Mouse (Mus musculus) neural tube, embryonic 13.5 days (tissue): Measurements from ENCODE around the gene Klc4. TPM values are rescaled to one million over a fixed set of nuclear protein-coding genes. Genes with fewer than 3 reads are reported as not detected.

ENCODE experiments used
- ATAC-seq: fragments of 200-750 bp; cut with Nextera tagmentation; 2 replicates; pipeline ENCODE4 v1.8.0; 2017; ENCODE audit warnings: low read depth, mild to moderate bottlenecking, moderate TSS enrichment, moderate library complexity
- H3K27ac ChIP-seq: fragments of 300-500 bp; sonication (generic); replicated peaks from 2 replicates; pipeline ENCODE4 v1.5.1; 2015; ENCODE audit warnings: moderate library complexity, mild to moderate bottlenecking, inconsistent platforms
- H3K27me3 ChIP-seq: fragments of 300-500 bp; sonication (generic); 2 replicates; pipeline ENCODE4 v1.6.1; 2015; ENCODE audit warnings: mild to moderate bottlenecking, inconsistent platforms
- H3K36me3 ChIP-seq: fragments of 300-500 bp; sonication (generic); 2 replicates; pipeline ENCODE4 v1.6.1; 2015; ENCODE audit warnings: mild to moderate bottlenecking, inconsistent platforms
- H3K4me1 ChIP-seq: fragments of 300-500 bp; sonication (generic); replicated peaks from 2 replicates; pipeline ENCODE4 v1.6.1; 2015; ENCODE audit warnings: inconsistent platforms
- H3K4me2 ChIP-seq: fragments of 300-500 bp; sonication (generic); 2 replicates; pipeline ENCODE4 v1.6.1; 2015; ENCODE audit warnings: inconsistent platforms, mild to moderate bottlenecking, moderate library complexity
- H3K4me3 ChIP-seq: fragments of 300-500 bp; sonication (generic); 2 replicates; pipeline ENCODE4 v1.5.1; 2015; ENCODE audit warnings: mild to moderate bottlenecking, inconsistent platforms
- H3K9ac ChIP-seq: fragments of 300-500 bp; sonication (generic); 2 replicates; pipeline ENCODE4 v1.6.1; 2015; ENCODE audit warnings: moderate library complexity, mild to moderate bottlenecking, inconsistent platforms
- H3K9me3 ChIP-seq: fragments of 300-500 bp; sonication (generic); 2 replicates; pipeline ENCODE4 v1.6.1; 2016; ENCODE audit warnings: inconsistent platforms
- whole genome bisulfite sequencing: fragments of 180-500 bp; shearing (Covaris S2); methylation state at CpG from one replicate; pipeline ENCODE4 v1.1.7; 2015; 5-methylcytosine and 5-hydroxymethylcytosine counted together
- polyA plus RNA-seq: library from polyadenylated mRNA; unstranded; fragments of >200 nt; fragmentation: Nextera tagmentation; extraction: Ambion mirVana; gene quantifications from 2 replicates; pipeline ENCODE4 v1.2.1, GENCODE M21; 2015

Gene Klc4
- polyA plus RNA-seq, 1 experiment from 2014 or later = 45.3 TPM

DNA sequence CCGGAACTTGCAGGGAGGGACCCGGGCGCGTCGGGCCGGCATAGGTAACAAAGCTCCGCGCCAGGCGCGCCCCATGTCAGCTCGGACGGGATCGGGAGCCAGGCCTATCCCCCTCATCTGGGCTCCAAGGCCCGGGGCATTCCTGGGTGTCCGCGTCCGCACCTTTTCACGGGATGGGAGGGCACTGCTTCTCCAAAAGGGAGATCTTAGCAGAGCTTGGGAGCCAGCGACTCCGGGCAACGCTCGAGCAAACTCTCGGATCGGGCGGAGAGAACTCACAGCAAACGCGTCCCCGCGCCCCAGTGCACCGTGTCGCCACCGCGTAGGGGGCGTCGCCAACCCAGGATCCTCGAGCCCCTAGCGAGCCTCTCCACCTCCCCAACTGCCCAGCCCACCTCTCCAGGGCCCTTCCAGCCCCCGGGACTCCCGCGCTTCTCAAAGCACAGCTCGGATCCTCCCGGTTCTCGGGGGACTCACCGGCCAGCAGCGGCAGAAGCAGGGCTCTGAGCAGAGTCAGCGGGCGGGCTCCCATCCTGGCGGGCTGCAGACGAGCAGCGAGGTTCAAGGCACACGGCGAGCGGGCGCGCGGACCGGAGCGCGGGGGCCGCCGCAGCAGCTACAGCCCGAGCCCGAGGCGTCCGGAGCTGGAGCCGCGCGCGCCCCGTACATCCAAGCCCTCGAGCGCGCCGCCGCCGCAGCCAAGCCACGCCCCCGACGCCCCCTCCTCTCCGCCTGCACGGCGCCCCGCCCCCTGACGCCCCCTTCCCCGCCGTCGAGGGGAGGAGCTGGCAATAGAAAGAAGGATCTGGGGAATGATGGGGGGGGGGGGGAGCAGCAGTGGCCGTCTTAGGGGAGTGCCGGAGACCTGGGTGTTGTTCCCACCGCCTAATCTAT lies 16.8 kb downstream of the Klc4 start, which contains the start of gene Ptk7:
Gene Ptk7 (minus strand): TSS at position 714 of the 894 bp plus-strand sequence.
- H3K4me3 ChIP-seq = peak within 1 kb of the TSS; percentile 98
- H3K27me3 ChIP-seq = no peaks in the 10 kb centered on the region
- peak within 1 kb of the TSS; percentile 82 for H3K4me2 ChIP-seq
- no peaks in the 10 kb centered on the region for H3K9me3 ChIP-seq
- H3K9ac ChIP-seq = peak within 1 kb of the TSS; percentile 99
- peaks cover 36% of the 10 kb centered on the region for H3K36me3 ChIP-seq
- WGBS = under 1% methylated on average over 82 of the region's 90 CpGs
- H3K4me1 ChIP-seq = peaks cover 60% of the 10 kb centered on the region
- peak; percentile 79 for ATAC-seq
- H3K27ac ChIP-seq = peak within 1 kb of the TSS; percentile 93

DNA sequence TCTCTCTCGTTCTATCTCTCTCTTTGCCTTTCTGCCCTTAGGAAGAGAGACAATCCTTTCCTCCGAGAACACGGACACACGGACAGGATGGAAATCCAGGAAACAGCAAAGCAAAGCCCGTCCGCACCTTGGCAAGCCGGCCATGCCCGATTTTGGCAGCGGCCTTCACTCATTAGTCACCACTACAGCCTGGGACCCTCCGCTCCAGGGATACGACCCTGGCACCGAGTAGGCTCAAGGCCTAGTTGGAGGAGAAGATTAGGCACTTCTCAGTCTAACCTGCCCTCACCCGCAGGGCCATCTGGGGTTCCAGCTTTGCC lies 17.4 kb downstream of the Klc4 start:
- Histone ChIP-seq H3K4me1 (peaks cover 66% of the 10 kb centered on the region), H3K27ac (peak overlapping the region; percentile 93), H3K9ac (peak overlapping the region; percentile 99), H3K4me3 (peak overlapping the region; percentile 98), H3K4me2 (peak overlapping the region; percentile 82), H3K36me3 (peaks cover 30% of the 10 kb centered on the region), H3K9me3 (no peaks in the 10 kb centered on the region), H3K27me3 (no peaks in the 10 kb centered on the region)
- ATAC-seq = peak; percentile 23
- WGBS = under 1% methylated on average over 13 of the region's 13 CpGs

DNA sequence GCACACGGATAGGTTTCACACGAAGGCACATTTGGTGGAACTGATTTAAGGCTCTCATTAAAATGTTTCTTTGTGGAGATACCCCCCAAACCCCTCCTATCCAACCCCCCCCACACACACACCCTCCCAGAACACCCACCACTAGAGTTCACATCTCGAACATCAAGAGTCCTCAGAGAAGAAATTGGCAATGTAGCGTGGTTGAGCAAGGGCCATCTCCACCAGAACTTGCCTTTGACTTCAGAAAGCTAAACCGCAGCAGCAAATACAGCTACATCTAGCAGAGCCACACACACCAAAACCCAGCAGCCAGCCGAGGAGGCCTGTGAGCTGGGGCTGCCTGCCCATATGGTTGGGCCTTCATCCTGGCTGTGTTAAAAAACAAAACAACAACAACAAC lies 18.4 kb downstream of the Klc4 start:
- Histone ChIP-seq H3K27ac (no peak overlapping the region), H3K9me3 (no peaks in the 10 kb centered on the region), H3K4me2 (peak overlapping the region; percentile 82), H3K36me3 (peaks cover 20% of the 10 kb centered on the region), H3K9ac (peak overlapping the region; percentile 99), H3K4me3 (peak overlapping the region; percentile 98), H3K4me1 (peaks cover 74% of the 10 kb centered on the region), H3K27me3 (no peaks in the 10 kb centered on the region)
- WGBS = 20% methylated on average over 6 of the region's 6 CpGs
- ATAC-seq = no peak

DNA sequence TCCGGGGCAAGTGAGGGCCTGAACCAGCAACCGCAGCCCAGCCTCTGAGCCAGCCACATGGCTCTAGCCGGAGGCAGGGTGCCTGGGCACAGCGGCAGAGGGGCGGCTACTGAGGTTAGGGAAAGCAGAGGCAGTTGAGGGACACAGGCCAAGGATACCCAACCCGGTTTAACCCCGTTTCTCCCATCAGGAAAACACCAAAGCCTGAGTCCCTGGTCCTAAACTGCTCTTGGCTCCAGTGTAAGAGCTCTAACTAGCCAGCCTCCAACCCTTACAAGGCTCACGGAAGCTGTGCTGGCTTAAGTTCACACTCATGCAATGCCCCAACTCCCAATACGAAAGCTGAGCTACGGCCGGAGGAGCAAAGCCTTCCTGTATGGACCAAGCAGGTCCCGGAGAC lies 21.2 kb downstream of the Klc4 start:
- Histone ChIP-seq H3K4me1 (peaks cover 86% of the 10 kb centered on the region), H3K27ac (0 out of 2 replicates have a peak overlapping the region, but pooled peaks have one; percentile 13), H3K27me3 (no peaks in the 10 kb centered on the region), H3K9me3 (no peaks in the 10 kb centered on the region), H3K9ac (peak overlapping the region; percentile 55), H3K4me2 (peak overlapping the region; percentile 27; the same call in 1 of the 2 replicates), H3K4me3 (no peak overlapping the region), H3K36me3 (no peaks in the 10 kb centered on the region)
- no peak for ATAC-seq
- 48% methylated on average over 12 of the region's 12 CpGs for WGBS

DNA sequence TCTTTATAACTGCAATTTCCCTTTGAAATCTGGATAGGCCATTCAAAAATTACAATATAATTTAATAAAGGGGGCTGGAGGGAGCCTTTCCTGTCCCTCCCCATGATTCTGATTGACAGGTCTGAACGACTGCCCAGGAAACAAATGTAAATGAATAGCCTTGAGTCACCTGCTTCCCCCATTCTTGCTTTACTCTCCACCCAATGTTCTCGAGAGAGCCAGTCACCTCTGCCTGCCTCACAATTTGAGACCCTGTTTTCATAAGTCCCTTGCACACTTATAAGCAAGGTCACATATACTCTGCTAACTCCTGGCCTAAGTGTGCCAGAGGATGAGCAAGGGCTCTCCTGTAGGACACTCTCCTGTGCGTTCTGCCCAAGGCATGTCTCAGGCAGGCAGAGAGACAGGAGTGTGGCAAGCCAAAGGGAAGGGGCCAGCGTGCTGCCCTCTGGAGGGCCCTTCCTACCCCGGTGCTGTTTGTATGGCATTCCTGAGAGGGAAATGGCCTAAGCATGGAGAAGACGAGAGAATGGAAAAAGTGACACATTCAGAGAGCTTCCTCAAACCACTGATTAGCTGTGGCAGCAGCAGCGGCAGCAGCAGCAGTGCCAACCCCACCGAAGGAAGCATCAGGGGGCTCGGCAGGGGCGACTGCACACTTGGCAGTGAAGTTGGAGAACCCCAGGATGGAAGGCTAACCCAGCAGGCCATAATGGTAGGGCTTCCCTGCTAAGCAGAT lies 21.8 kb downstream of the Klc4 start:
- ATAC-seq = no peak
- Histone ChIP-seq H3K4me2 (peak overlapping the region; percentile 27; the same call in 1 of the 2 replicates), H3K27me3 (no peaks in the 10 kb centered on the region), H3K36me3 (no peaks in the 10 kb centered on the region), H3K9ac (peak overlapping the region; percentile 55), H3K4me3 (no peak overlapping the region), H3K27ac (0 out of 2 replicates have a peak overlapping the region, but pooled peaks have one; percentile 28), H3K9me3 (no peaks in the 10 kb centered on the region), H3K4me1 (peaks cover 91% of the 10 kb centered on the region)
- WGBS = 20% methylated on average over 10 of the region's 10 CpGs

DNA sequence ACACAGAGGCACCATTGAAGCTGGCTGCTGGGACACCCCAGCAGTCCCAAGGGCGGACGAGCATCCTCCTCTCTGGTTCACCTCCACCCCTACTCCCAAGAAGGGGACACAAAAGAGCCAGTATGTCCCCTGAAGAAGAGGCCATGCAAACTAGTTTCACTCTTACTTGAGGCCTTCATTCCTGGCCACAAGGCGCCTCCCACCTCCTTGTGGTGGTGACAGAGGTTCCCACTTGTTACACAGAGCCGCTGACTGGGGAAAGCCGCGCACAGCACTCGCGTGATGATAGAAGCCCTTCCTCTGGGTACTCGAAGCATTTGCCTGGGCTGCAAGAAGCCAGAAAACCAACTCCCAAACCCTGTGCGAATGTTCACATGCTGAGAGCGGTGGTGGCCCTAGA lies 23.6 kb downstream of the Klc4 start:
- Histone ChIP-seq H3K27ac (0 out of 2 replicates have a peak overlapping the region, but pooled peaks have one; percentile 74), H3K9me3 (no peaks in the 10 kb centered on the region), H3K4me2 (no peak overlapping the region), H3K27me3 (no peaks in the 10 kb centered on the region), H3K4me1 (peaks cover 97% of the 10 kb centered on the region), H3K36me3 (no peaks in the 10 kb centered on the region), H3K9ac (no peak overlapping the region), H3K4me3 (no peak overlapping the region)
- ATAC-seq = no peak
- WGBS = 78% methylated on average over 11 of the region's 11 CpGs

DNA sequence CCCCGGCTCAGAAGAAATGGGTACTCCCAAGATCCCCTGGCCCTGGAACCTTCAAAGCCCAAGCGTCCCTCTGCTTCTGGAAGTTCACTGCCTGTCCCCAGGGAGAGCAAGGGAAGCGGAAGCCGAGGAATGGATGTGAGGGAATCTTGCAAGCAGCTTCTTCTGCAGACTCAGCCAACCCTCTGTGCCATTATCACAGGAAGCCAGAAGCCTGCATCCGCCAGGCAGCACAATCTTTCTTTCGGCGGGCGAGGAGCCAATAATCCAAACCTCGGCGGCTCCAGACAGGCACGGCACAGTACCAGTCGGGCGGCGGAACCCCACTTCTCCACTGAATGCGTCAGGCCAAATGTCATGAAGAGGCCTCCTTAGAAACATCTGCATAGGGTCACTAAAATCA lies 24.5 kb downstream of the Klc4 start:
- ATAC-seq = no peak
- 44% methylated on average over 15 of the region's 15 CpGs for WGBS
- Histone ChIP-seq H3K9ac (peak overlapping the region; percentile 47), H3K4me3 (no peak overlapping the region), H3K36me3 (no peaks in the 10 kb centered on the region), H3K27ac (peak overlapping the region; percentile 74), H3K4me1 (peaks cover 93% of the 10 kb centered on the region), H3K4me2 (peak overlapping the region; percentile 26), H3K9me3 (no peaks in the 10 kb centered on the region), H3K27me3 (no peaks in the 10 kb centered on the region)

DNA sequence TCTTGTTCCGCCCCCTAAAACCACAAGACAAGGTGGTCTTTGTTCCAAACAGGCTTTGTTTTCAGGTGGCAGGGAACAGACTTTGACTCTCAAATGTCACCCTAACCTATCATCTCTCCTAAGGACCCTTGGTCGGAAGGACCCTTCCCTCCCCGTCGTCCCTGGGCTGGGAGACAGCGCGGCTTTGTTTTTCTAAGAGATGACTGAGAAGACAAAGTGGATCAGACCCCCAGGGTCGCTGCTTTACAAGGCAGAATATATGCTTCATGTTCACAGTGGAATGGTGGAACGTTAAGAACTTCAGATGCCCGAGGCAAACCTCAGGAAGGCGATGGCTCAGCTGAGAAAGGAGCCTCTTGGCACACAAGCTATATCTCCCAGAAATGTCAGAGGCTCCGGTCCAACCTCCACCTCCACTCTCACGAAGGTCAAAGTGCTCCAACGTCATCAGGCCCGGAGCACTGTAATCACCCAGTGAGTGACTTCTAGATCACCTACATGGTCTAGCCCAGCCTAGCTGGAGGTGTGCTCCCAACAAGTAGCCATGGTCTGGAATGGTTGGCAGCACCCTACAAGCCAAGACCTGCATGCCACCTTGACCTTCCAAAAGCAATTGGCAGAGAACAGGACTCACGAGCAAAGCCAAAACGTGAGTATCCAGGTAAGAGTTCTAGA lies 26.0 kb downstream of the Klc4 start:
- Histone ChIP-seq H3K9ac (peak overlapping the region; percentile 60), H3K9me3 (no peaks in the 10 kb centered on the region), H3K4me2 (peak overlapping the region; percentile 36), H3K4me3 (no peak overlapping the region), H3K4me1 (peaks cover 79% of the 10 kb centered on the region), H3K27ac (peak overlapping the region; percentile 84), H3K36me3 (no peaks in the 10 kb centered on the region), H3K27me3 (no peaks in the 10 kb centered on the region)
- no peak for ATAC-seq
- 18% methylated on average over 16 of the region's 16 CpGs for WGBS

DNA sequence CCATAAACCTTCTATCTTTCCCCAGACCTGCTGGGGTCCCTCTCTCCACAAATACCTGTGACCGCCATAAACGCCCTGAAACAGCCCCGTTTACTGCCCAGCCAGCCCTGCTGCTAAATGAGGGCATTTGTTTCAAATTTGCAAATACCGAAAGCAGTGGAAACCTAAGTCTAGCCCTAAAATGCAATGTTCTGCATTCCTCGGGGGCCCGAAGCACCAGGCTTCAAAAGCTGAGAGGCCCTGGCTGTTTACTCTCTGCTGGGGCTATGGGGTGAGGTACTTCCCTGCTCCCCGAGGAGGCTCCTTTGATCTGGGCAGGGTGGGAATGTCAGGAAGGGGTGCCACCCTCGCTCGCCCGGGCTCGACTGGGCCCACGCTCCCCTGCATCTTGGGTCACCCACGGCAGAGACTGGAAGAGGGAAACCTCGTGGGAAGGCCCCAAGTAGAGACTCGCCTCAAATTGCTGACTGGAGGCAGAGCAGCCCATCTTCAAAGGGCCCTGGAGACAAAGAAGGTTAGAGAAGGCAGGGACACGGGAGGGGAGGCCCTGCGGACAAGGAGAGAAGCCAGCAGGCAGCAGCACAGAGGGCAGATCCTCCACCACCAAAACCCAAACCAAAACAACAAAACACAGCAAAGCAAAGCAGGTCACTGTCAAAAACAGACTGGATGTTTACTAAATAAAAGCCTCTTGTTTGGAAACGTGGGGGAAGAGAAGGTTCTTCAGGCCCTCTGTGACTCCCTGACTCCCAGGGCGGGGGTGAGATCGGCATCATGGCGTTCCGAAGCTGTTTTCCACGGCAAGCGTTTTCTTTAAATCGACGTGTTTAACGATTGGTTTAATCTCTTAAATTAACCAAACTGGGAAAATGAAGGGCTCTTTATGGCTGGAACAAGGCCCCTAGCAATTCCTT lies 26.8 kb downstream of the Klc4 start:
- H3K4me1 ChIP-seq = peaks cover 73% of the 10 kb centered on the region

DNA sequence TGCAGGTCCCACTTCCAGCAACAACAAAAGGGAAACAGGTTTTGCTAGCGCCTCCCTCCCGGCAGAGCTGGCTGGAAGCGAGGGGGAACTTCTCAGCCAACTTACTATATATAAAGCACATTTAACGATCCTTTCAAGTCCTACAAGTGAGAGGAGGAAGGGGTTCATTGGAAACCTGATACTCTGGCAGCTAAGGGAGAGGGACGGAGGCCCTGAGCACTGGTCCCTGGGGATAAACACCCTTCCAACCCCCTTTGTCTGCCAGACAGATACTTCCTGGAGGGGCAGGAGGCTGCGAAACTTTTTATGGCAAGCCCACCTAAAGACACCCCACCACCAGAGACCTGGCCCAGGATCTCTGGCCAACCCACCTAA lies 27.4 kb downstream of the Klc4 start:
- Histone ChIP-seq H3K4me2 (peak overlapping the region; percentile 36), H3K36me3 (no peaks in the 10 kb centered on the region), H3K27ac (peak overlapping the region; percentile 84), H3K4me3 (no peak overlapping the region), H3K27me3 (no peaks in the 10 kb centered on the region), H3K4me1 (peaks cover 73% of the 10 kb centered on the region), H3K9me3 (no peaks in the 10 kb centered on the region), H3K9ac (peak overlapping the region; percentile 60)
- 9% methylated on average over 6 of the region's 6 CpGs for WGBS
- ATAC-seq = no peak

More for the DNA sequence above, 26.8 kb downstream of the Klc4 start:
- 0 out of 2 replicates have a peak, but pooled peaks have one; percentile 34 for ATAC-seq
- H3K36me3 ChIP-seq = no peaks in the 10 kb centered on the region
- WGBS = 7% methylated on average over 27 of the region's 27 CpGs
- peak overlapping the region; percentile 36 for H3K4me2 ChIP-seq
- peak overlapping the region; percentile 60 for H3K9ac ChIP-seq
- peak overlapping the region; percentile 5; the same call in 1 of the 2 replicates for H3K4me3 ChIP-seq
- H3K27ac ChIP-seq = peak overlapping the region; percentile 84
- H3K27me3 ChIP-seq = no peaks in the 10 kb centered on the region
- no peaks in the 10 kb centered on the region for H3K9me3 ChIP-seq

DNA sequence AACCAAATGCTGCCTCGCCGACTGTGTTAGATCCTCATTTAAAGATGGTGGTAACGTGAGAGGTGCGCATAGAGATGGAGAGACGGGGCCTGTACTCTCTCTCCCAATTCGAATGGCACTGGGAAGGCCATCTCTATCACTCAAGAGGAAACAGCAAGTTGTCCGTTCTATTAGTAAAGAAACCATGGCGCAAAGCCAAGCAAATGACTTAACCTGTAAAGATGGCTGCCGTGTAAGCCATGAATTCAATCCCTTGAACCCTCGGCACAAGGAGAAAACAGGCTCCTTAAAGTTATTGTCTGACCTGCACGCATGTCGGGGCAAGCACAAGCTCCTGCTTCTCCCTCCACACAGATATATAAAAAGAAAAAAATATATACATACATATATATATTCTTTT lies 28.0 kb downstream of the Klc4 start:
- Histone ChIP-seq H3K4me2 (peak overlapping the region; percentile 36), H3K9ac (no peak overlapping the region), H3K36me3 (no peaks in the 10 kb centered on the region), H3K27me3 (no peaks in the 10 kb centered on the region), H3K27ac (peak overlapping the region; percentile 84; the same call in 1 of the 2 replicates), H3K4me1 (peaks cover 75% of the 10 kb centered on the region), H3K9me3 (no peaks in the 10 kb centered on the region), H3K4me3 (no peak overlapping the region)
- WGBS = 29% methylated on average over 12 of the region's 12 CpGs
- no peak for ATAC-seq
